Mouse (Mus musculus): ENCODE results near the gene Coq8b.

GRCm38 (mm10) chr7:27251946-27252345 is 19.1 kb downstream of the Coq8b start:
- TF ChIP-seq CTCF (conservative IDR thresholded peaks at IDR 0.05; ENCODE audit: insufficient read depth, insufficient read length, low read depth, low read length) (no peak), POLR2A (IDR thresholded peaks at IDR 0.05; ENCODE audit: low read depth, low read length) (no peak)

All from kidney, adult 2 months (tissue).